Mouse (Mus musculus) heart, embryonic 13.5 days (tissue): ENCODE results near the gene Rabgef1. TPM values are rescaled to one million over a fixed set of nuclear protein-coding genes. Genes with fewer than 3 reads are reported as not detected.
A peak's percentile ranks its signal among the peaks of the same experiment; 100 is the strongest.

Source experiments
- ATAC-seq: fragments of 200-750 bp; cut with Nextera tagmentation; 2 replicates; pipeline ENCODE4 v1.8.0; 2017; ENCODE audit warnings: moderate TSS enrichment; ENCODE audit not compliant: insufficient number of reproducible peaks, low FRiP score, low TSS enrichment; ENCODE audit errors: extremely low read depth
- H3K27ac ChIP-seq: fragments of 300-500 bp; sonication (generic); replicated peaks from 2 replicates; pipeline ENCODE4 v1.5.1; 2015; ENCODE audit warnings: moderate library complexity, mild to moderate bottlenecking, inconsistent platforms
- H3K27me3 ChIP-seq: fragments of 300-500 bp; sonication (generic); replicated peaks from 2 replicates; pipeline ENCODE4 v1.6.1; 2015; ENCODE audit warnings: mild to moderate bottlenecking, inconsistent platforms
- H3K36me3 ChIP-seq: fragments of 300-500 bp; sonication (generic); 2 replicates; pipeline ENCODE4 v1.6.1; 2015; ENCODE audit warnings: mild to moderate bottlenecking, inconsistent platforms
- H3K4me1 ChIP-seq: fragments of 300-500 bp; sonication (generic); 2 replicates; pipeline ENCODE4 v1.6.1; 2015; ENCODE audit warnings: inconsistent platforms
- H3K4me2 ChIP-seq: fragments of 300-500 bp; sonication (generic); 2 replicates; pipeline ENCODE4 v1.6.1; 2015; ENCODE audit warnings: inconsistent platforms, mild to moderate bottlenecking, moderate library complexity
- H3K4me3 ChIP-seq: fragments of 300-500 bp; sonication (generic); 2 replicates; pipeline ENCODE4 v1.5.1; 2015; ENCODE audit warnings: moderate library complexity, mild to moderate bottlenecking, inconsistent platforms
- H3K9ac ChIP-seq: fragments of 300-500 bp; sonication (generic); 2 replicates; pipeline ENCODE4 v1.6.1; 2015; ENCODE audit warnings: inconsistent platforms, mild to moderate bottlenecking, moderate library complexity
- H3K9me3 ChIP-seq: fragments of 300-500 bp; sonication (generic); 2 replicates; pipeline ENCODE4 v1.6.1; 2016; ENCODE audit warnings: inconsistent platforms
- WGBS: fragments of 180-500 bp; shearing (Covaris S2); methylation state at CpG from one replicate; pipeline ENCODE4 v1.1.7; 2015; ENCODE audit warnings: mixed read lengths; 5-methylcytosine and 5-hydroxymethylcytosine counted together
- polyA plus RNA-seq: library from polyadenylated mRNA; unstranded; fragments of >200 nt; fragmentation: Nextera tagmentation; extraction: Ambion mirVana; gene quantifications from 2 replicates; pipeline ENCODE4 v1.2.1, GENCODE M21; 2015

Gene Rabgef1
- polyA plus RNA-seq, 1 experiment from 2014 or later = 18.3 TPM

DNA sequence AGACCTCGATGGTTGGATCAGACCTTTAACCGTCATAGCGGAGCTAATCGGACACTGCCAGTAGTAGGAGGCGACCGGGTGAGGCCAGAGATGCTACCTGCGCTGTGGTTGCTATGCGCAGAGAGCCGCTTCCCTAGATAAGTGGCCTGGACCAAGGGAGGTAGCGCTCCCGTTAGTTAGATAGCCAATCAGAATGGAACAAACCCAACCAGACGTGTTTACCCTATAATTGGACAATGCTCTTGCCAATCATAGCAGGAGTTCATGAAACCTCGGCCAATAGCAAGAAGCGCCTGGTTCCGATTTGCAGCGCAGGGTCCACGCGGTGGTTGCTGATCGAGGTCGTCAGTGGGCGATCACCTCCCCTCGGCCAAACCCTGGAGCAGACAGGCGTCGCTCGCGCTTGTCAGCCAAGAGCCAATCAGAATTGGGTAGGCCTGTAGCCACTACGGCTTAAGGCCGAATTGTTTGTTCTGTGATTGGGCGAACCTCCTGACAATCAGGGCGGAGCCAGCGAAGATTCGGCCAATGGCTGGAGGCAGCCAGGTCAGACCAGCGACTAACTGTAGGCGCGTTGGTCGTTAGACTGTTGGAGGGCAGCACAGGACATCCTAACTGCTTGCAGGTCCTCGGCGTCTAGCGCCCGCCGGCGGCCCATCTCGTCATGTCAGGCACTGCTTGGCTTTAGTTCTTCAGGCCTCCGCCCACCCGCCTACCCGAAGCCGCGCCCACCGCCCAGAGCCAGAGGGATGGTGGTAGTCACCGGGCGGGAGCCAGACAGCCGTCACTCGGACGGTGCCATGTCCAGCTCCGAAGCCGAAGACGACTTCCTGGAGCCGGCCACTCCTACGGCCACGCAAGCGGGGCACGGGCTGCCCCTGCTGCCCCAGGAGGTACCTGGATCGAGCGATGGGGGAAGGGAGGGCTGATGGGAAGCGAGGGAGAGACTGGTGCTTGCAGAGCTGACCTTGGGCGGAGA lies 27.0 kb upstream of the Rabgef1 start, which contains the start of gene Kctd7:
Gene Kctd7 (plus strand): TSS at position 528 of the 979 bp plus-strand sequence.
- H3K27me3 ChIP-seq = peaks cover 23% of the 10 kb centered on the region
- peak within 1 kb of the TSS; percentile 71 for H3K4me3 ChIP-seq
- H3K9me3 ChIP-seq = no peaks in the 10 kb centered on the region
- H3K4me2 ChIP-seq = peak within 1 kb of the TSS; percentile 96
- peak; percentile 96 for ATAC-seq
- H3K27ac ChIP-seq = peak within 1 kb of the TSS; percentile 77
- under 1% methylated on average over 66 of the region's 66 CpGs for WGBS
- H3K36me3 ChIP-seq = peaks cover 18% of the 10 kb centered on the region
- H3K9ac ChIP-seq = peak within 1 kb of the TSS; percentile 90
- H3K4me1 ChIP-seq = peaks cover 23% of the 10 kb centered on the region

DNA sequence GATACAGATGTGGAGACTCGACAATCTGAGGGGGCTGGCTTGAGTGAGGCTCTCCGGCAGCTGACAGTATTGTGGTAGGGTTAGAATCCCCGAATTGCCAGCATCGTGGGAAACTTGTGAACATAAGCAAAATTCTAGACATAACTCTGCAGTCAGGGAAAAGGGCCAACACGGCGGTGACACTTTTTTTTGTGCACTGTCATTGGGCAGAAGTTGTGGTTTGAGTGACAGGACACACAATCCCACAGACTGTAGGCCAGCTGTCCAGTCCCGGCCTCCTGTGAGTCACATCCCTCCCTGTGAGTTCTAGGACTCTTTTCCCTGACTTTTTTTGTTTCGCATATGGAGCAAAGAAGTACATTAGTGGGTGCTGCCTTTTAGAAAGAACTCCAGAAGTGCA lies 25.6 kb upstream of the Rabgef1 start:
- Histone ChIP-seq H3K9ac (peak overlapping the region; percentile 90; the same call in 1 of the 2 replicates), H3K4me3 (peak overlapping the region; percentile 71), H3K36me3 (peaks cover 21% of the 10 kb centered on the region), H3K27me3 (peaks cover 22% of the 10 kb centered on the region), H3K4me2 (peak overlapping the region; percentile 96), H3K4me1 (peaks cover 23% of the 10 kb centered on the region), H3K27ac (no peak overlapping the region), H3K9me3 (no peaks in the 10 kb centered on the region)
- ATAC-seq = no peak
- WGBS = 83% methylated on average over 8 of the region's 8 CpGs

- H3K4me1 ChIP-seq = peaks cover 14% of the 10 kb centered on the region
- H3K27ac ChIP-seq = no peak overlapping the region
- H3K9me3 ChIP-seq = no peaks in the 10 kb centered on the region
- peaks cover 45% of the 10 kb centered on the region for H3K36me3 ChIP-seq
- ATAC-seq = no peak
- H3K4me3 ChIP-seq = no peak overlapping the region
- no peak overlapping the region for H3K9ac ChIP-seq
- H3K4me2 ChIP-seq = no peak overlapping the region
- 71% methylated on average over 7 of the region's 7 CpGs for WGBS
- H3K27me3 ChIP-seq = peaks cover 14% of the 10 kb centered on the region
Measured at GRCm38 (mm10) chr5:130149726-130150310, 21.8 kb upstream of the Rabgef1 start.

DNA sequence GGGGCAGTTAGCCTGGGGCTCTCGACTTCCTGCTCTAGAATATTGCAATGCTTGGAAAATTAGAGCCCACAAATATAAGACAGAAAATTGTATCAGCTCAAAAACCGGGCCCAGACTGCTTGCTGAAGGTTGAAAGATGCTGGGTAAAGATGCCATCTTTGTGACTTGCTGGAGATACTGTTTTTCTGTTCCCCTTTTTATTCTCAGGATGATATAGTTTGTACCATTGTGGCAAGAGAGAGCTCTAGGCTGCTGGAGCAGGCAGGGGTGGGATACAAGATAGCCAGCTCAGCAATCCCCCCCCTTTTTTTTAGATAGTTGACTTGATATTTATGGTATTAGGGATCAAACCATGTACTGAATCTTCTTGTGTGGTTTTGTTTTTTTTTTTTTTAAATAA lies 17.3 kb upstream of the Rabgef1 start:
- Histone ChIP-seq H3K4me1 (peaks cover 9% of the 10 kb centered on the region; the same call in 1 of the 2 replicates), H3K36me3 (peaks cover 31% of the 10 kb centered on the region), H3K27ac (no peak overlapping the region), H3K9ac (no peak overlapping the region), H3K27me3 (peaks cover 14% of the 10 kb centered on the region), H3K4me2 (no peak overlapping the region), H3K9me3 (no peaks in the 10 kb centered on the region), H3K4me3 (no peak overlapping the region)
- 82% methylated on average over 2 of the region's 2 CpGs for WGBS
- no peak for ATAC-seq

DNA sequence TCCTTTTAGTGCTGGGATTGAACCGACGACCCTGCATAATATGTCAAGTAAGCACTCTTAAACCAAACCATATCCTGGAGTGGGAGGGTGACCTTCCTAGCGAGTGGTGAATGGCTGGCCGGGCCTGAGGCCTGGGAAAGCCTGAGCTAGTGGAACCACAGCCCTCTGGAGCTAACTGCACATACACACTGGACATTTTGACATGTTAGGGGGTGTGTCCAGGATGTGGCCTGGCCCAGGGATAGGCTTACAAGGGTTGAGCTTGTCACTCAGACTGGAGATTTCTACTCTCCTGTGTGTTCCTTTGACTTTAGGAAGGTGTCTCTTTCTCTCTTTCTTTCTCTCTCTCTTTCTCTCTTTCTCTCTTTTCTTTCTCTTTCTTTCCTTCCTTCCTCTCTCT lies 13.1 kb upstream of the Rabgef1 start:
- H3K9ac ChIP-seq = no peak overlapping the region
- H3K4me2 ChIP-seq = no peak overlapping the region
- 82% methylated on average over 4 of the region's 4 CpGs for WGBS
- ATAC-seq = no peak
- 0 out of 2 replicates have a peak, but pooled peaks cover 7% of the 10 kb centered on the region for H3K27me3 ChIP-seq
- no peaks in the 10 kb centered on the region for H3K9me3 ChIP-seq
- H3K4me1 ChIP-seq = peaks cover 12% of the 10 kb centered on the region; the same call in 1 of the 2 replicates
- no peak overlapping the region for H3K4me3 ChIP-seq
- peaks cover under 1% of the 10 kb centered on the region for H3K36me3 ChIP-seq
- no peak overlapping the region for H3K27ac ChIP-seq

DNA sequence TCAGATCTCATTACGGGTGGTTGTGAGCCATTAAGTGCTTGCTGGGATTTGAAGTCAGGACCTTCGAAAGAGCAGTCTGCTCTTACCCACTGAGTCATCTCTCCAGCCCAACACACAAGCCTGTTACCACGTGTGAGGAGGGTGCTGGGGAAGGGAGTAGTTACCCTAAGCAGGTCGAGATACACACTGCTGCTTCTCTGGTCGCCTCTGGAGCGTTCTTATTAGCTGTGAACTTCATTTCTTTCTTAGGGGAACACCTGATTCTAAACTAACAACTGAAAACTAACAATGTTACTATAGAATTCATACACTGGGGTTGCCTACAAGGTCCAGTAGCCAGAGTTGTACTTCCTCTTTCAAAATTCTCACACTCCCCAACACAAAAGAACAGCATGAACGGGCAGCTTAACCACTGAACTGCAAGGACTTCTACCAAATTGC lies 11.8 kb upstream of the Rabgef1 start:
- H3K9ac ChIP-seq = no peak overlapping the region
- H3K27ac ChIP-seq = no peak overlapping the region
- no peak overlapping the region for H3K4me3 ChIP-seq
- no peak overlapping the region for H3K4me2 ChIP-seq
- 54% methylated on average over 7 of the region's 7 CpGs for WGBS
- no peak for ATAC-seq
- no peaks in the 10 kb centered on the region for H3K36me3 ChIP-seq
- H3K9me3 ChIP-seq = no peaks in the 10 kb centered on the region
- peaks cover 12% of the 10 kb centered on the region; the same call in 1 of the 2 replicates for H3K4me1 ChIP-seq
- peaks cover 11% of the 10 kb centered on the region; the same call in 1 of the 2 replicates for H3K27me3 ChIP-seq

- Histone ChIP-seq H3K9me3 (no peaks in the 10 kb centered on the region), H3K4me2 (no peak overlapping the region), H3K36me3 (no peaks in the 10 kb centered on the region), H3K27me3 (peaks cover 11% of the 10 kb centered on the region; the same call in 1 of the 2 replicates), H3K27ac (no peak overlapping the region), H3K4me1 (peaks cover 5% of the 10 kb centered on the region), H3K9ac (no peak overlapping the region), H3K4me3 (no peak overlapping the region)
- no peak for ATAC-seq
- 3% methylated on average over 7 of the region's 7 CpGs for WGBS
Measured at GRCm38 (mm10) chr5:130163670-130164069, 7.9 kb upstream of the Rabgef1 start.

DNA sequence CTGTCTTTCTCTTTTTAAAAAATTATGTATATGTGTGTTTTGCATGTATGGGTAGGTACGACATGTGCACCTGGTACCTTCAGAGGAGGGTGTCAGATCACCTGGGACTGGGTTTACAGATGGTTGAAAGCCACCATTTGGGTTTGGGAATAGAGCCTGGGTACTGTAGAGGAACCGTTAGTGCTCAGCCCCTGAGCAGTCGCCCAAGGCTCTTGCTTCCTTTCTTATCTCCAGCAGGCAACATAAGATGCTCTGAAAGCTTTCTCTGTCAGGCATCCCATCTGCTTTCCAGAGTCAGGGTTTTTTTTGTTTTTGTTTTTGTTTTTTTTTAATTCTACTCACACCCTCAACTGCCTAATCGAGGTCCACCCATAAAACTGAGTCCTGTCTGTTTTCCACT lies 6.4 kb upstream of the Rabgef1 start:
- Histone ChIP-seq H3K4me2 (no peak overlapping the region), H3K27me3 (peaks cover 11% of the 10 kb centered on the region; the same call in 1 of the 2 replicates), H3K4me3 (no peak overlapping the region), H3K36me3 (no peaks in the 10 kb centered on the region), H3K9me3 (no peaks in the 10 kb centered on the region), H3K27ac (no peak overlapping the region), H3K9ac (no peak overlapping the region), H3K4me1 (peaks cover 13% of the 10 kb centered on the region)
- ATAC-seq = no peak
- 61% methylated on average over 4 of the region's 4 CpGs for WGBS

DNA sequence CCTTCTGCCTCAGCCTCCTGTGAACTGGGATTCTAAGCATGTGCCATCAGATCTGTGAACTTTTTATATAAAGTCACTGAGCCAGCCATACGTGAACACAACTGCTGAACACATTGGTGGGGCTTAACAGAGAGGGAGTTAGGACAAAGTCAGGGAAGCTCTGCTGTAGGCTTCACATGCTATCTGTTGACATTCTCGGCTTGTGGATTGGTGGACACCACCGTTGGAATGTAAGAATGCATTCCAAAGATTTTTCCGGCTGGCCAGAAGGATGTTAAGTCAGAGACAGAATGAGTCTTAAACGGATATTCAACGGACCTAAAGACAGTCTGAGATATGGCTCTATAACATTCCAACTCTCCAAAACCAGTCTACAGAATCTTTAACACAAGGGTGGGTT lies 2.5 kb upstream of the Rabgef1 start:
- ATAC-seq = no peak
- WGBS = 30% methylated on average over 6 of the region's 6 CpGs
- H3K27ac ChIP-seq = peak overlapping the region; percentile 62
- peaks cover 35% of the 10 kb centered on the region for H3K4me1 ChIP-seq
- H3K4me2 ChIP-seq = peak overlapping the region; percentile 8; the same call in 1 of the 2 replicates
- H3K36me3 ChIP-seq = no peaks in the 10 kb centered on the region
- H3K27me3 ChIP-seq = peaks cover 4% of the 10 kb centered on the region; the same call in 1 of the 2 replicates
- no peak overlapping the region for H3K4me3 ChIP-seq
- H3K9me3 ChIP-seq = no peaks in the 10 kb centered on the region
- no peak overlapping the region for H3K9ac ChIP-seq

- Histone ChIP-seq H3K27me3 (no peaks in the 10 kb centered on the region), H3K9me3 (no peaks in the 10 kb centered on the region), H3K9ac (peak overlapping the region; percentile 95), H3K4me1 (peaks cover 43% of the 10 kb centered on the region), H3K4me3 (peak overlapping the region; percentile 90), H3K36me3 (no peaks in the 10 kb centered on the region), H3K4me2 (peak overlapping the region; percentile 74), H3K27ac (peak overlapping the region; percentile 97)
- ATAC-seq = peak; percentile 40; the same call in 1 of the 2 replicates
- WGBS = 6% methylated on average over 6 of the region's 6 CpGs
Measured at GRCm38 (mm10) chr5:130170666-130171422, 754 bp upstream of the Rabgef1 start.
